Mouse (Mus musculus): Measurements from ENCODE around the gene Olfr56. TPM values are rescaled to one million over a fixed set of nuclear protein-coding genes. Genes with fewer than 3 reads are reported as not detected.
"Not testable (repeated sequence)": the region's sequence is repeated elsewhere in the genome, so short reads cannot be mapped to it uniquely, and the experiment has no call there.

Gene Olfr56
- polyA plus RNA-seq, 1 experiment = not detected

DNA sequence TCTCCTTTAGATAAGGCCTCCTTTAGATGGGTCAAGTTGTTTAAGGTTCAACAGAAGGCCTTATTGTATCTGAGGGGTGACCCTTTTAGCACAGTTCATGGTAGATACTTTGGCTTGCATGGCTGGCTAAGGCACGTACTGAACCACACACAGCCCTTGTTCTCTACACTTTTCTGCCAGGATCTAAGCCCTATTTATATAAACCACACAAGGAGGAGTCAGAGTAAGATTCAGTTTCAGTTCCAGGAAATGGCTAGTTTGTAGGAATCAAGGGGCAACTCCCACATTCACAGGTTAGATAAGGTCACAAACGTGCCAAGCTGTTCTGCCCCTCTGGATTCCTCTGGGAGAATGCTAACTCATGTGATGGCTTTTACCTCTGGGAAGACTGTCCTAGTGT is 15.3 kb downstream of the Olfr56 start, which contains the start of gene Tgtp1:
Tgtp1 (minus strand) TSS at position 155 of the 400 bp plus-strand sequence.
- not testable (repeated sequence) for H3K27ac ChIP-seq (ENCODE audit: insufficient read depth, low read depth, low read length); H3K4me1 ChIP-seq (ENCODE audit: control insufficient read depth, insufficient read depth, low read length); H3K4me3 ChIP-seq (ENCODE audit: insufficient read depth, low read depth, low read length)
- 69% methylated on average over 2 of the region's 2 CpGs for WGBS

DNA sequence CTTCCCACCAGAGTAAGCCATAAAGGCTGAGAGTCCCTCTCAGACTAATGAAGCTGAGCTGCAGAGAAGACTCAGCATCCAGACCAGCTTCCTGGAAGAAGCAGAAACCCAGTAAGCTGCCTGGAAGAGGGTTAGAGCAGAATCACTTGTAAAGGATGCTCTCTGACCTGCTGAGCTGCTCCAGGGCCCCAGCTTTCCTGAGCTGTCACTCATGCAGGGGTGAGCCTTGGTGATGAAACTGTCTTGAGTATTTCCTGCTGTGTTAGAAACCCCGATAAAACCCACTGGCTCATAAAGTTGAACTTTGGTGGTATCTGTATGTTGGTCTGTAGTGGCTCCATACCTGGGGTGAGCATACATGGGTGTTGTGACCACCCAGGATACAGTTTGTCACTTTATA is 21.7 kb downstream of the Olfr56 start:
- 78% methylated on average over 1 of the region's 1 CpGs for WGBS
- not testable (repeated sequence) for H3K4me1 ChIP-seq (ENCODE audit: control insufficient read depth, insufficient read depth, low read length)

DNA sequence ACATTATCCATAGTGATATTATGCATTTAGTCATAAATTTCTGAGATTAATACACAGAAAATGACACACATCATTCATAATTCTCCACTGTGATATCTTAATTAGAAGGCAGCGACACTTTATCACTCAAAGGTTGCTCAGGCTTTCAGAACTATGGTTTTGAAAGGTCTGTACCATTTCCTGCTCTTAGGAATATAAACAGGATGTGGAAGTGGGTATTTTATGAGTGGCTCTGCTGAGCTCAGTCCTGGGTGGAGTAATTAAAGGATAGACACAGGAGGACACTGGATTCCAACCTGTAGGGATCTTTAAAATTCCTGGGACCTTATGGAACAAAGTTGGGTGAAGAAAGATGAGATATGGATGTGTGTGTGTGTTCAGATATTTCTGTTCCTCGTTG is 27.6 kb downstream of the Olfr56 start:
- 73% methylated on average over 2 of the region's 2 CpGs for WGBS
- not testable (repeated sequence) for H3K27ac ChIP-seq (ENCODE audit: insufficient read depth, low read depth, low read length); H3K4me1 ChIP-seq (ENCODE audit: control insufficient read depth, insufficient read depth, low read length); H3K4me3 ChIP-seq (ENCODE audit: insufficient read depth, low read depth, low read length)

More for the DNA sequence above, 21.7 kb downstream of the Olfr56 start:
- H3K4me3 ChIP-seq (ENCODE audit: insufficient read depth, low read depth, low read length); H3K27ac ChIP-seq (ENCODE audit: insufficient read depth, low read depth, low read length): not testable (repeated sequence)

DNA sequence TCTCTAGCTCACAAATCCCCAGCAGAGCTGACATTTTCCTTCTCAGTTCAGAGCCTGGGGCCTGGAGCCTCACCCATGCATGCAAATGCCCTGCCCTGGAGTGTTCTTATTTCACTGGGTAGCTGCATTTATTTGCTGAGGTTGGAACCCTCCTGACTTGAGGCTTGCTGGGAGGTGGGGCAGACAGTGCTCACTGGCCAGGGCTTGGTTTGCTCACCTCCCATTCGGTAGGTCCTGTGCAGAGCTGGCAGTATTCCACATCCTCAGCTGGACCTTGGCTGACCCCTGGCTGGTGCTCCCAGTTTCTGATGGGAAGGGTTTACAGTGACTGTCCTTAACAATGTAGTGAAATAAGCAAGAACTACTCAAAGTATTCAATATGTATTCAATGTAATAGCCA is 28.1 kb downstream of the Olfr56 start:
- WGBS = 40% methylated on average over 1 of the region's 1 CpGs
- not testable (repeated sequence) for H3K4me3 ChIP-seq (ENCODE audit: insufficient read depth, low read depth, low read length); H3K4me1 ChIP-seq (ENCODE audit: control insufficient read depth, insufficient read depth, low read length); H3K27ac ChIP-seq (ENCODE audit: insufficient read depth, low read depth, low read length)

DNA sequence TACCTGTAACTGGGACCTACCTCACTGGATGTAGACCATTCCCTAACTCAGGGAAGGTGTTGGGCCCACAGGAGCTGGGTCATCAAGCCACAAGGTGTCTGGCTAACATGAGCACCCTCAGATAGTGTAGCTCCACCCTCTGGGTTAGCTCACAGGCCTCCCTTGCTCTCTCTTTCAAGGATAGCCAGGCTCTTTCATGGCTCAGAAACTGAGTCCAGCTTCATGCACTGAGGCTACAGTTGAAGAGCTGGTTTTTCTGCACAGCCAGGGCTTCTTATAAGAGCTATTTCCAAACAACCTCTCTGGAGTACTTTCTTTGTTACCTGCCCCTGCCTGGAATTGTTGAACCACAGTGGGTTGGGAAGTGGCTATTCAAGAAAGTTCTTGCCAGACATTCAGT is 33.4 kb downstream of the Olfr56 start:
- H3K4me3 ChIP-seq (ENCODE audit: insufficient read depth, low read depth, low read length) = not testable (repeated sequence)

DNA sequence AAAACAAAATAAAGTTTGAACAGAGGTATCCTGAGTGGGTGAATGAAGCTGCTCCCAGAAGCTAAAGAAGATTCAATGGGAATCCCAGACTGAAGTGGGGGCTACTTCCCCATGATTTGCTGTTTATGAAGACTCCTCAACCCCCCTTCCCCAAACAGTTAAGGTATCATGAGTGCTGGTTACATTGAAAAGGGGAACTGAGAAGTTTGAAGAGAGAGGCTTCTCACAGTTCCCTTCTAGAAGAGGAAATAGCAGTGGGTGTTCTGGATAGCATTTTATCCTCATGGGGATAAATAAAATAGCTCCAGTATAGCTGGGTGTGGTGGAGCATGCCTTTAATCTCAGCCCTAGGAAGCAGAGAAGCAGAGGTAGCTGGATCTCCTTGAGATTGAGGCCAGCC is 71.4 kb downstream of the Olfr56 start:
- not testable (repeated sequence) for H3K27ac ChIP-seq (ENCODE audit: insufficient read depth, low read depth, low read length); H3K4me1 ChIP-seq (ENCODE audit: control insufficient read depth, insufficient read depth, low read length); H3K4me3 ChIP-seq (ENCODE audit: insufficient read depth, low read depth, low read length)

More for the DNA sequence above, 33.4 kb downstream of the Olfr56 start:
- H3K27ac ChIP-seq (ENCODE audit: insufficient read depth, low read depth, low read length); H3K4me1 ChIP-seq (ENCODE audit: control insufficient read depth, insufficient read depth, low read length): not testable (repeated sequence)

DNA sequence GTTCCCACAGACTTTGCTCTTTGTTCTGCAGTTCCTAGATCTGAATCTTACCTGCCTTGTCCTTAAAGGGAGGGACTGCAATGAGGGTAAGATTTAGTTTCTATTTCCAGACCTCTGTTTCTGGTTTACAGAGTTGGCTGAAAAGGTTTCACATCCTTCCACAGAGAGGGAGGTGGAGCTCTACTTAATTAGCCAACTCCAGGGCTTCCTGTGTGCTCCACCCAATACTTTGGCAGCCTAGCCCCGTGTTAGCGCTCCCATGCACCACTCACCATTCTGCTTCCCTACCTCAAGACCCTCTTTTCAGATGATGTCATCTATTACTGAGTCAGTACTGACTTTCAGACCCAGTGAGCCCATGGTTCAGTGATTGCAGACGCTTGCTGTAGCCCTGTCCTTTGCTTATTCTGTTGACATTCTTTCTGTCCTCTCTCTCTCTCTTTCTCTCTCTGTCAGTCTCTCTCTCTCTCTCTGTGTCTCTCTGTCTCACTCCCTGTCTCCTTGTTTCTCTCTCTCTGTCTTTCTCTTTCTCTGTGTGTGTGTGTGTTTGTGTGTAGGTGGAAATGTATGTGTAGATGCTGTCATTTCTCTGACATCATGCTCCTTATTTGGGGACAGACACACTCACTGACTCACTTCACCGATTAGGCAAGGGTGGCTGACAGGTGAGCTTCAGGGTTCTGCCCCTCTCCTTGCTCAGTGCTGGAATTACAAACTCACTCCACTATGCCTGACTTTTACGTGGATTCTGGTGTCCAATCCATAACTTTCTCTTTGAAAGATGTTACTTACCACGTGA is 72.6 kb downstream of the Olfr56 start, which contains the start of gene 9930111J21Rik2:
9930111J21Rik2 (minus strand) TSS at position 150 of the 799 bp plus-strand sequence.
- WGBS = 85% methylated on average over 1 of the region's 6 CpGs
- H3K4me1 ChIP-seq (ENCODE audit: control insufficient read depth, insufficient read depth, low read length); H3K4me3 ChIP-seq (ENCODE audit: insufficient read depth, low read depth, low read length); H3K27ac ChIP-seq (ENCODE audit: insufficient read depth, low read depth, low read length): not testable (repeated sequence)

DNA sequence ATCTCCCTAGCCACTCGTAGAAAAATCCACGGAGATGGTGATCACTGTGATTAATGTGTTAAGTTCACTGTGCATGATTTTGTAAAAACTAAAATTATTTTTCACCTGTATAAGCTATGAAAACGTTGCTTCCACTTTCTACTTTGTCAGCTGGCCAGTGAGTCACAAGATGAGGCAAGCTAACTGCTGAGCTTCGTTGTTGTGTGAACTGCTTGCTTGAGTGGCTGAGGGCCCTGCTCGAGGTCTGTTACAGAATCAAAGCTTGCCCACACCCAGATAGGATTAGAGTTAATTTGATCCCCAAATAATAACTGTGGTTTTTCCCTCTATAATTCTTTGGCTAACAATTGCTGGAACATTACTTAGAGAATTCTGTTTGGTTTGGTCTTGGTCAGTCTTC is 73.2 kb downstream of the Olfr56 start:
- no CpG with 5 or more reads among the region's 5 CpGs for WGBS
- H3K4me1 ChIP-seq (ENCODE audit: control insufficient read depth, insufficient read depth, low read length); H3K27ac ChIP-seq (ENCODE audit: insufficient read depth, low read depth, low read length); H3K4me3 ChIP-seq (ENCODE audit: insufficient read depth, low read depth, low read length): not testable (repeated sequence)

DNA sequence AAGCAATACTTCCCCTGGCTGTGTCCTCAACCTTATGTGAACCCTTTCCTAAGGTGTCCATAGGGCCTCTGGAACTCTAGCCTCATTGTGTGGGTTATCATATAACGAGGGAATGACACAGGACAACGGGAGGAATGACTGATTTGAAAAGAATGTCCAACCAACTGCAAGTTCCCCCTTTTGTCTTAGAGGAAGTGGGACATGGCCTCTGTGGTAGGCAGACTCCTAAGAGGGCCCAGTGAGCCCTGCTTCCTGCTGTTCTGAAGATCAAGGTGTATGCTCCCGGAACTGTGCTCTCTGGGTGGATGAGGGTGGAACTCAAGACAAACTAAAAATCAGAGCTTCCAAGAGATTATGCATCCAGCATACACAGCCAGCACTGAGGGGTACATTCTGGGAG is 81.4 kb downstream of the Olfr56 start:
- 60% methylated on average over 2 of the region's 3 CpGs for WGBS
- not testable (repeated sequence) for H3K4me1 ChIP-seq (ENCODE audit: control insufficient read depth, insufficient read depth, low read length); H3K4me3 ChIP-seq (ENCODE audit: insufficient read depth, low read depth, low read length); H3K27ac ChIP-seq (ENCODE audit: insufficient read depth, low read depth, low read length)

DNA sequence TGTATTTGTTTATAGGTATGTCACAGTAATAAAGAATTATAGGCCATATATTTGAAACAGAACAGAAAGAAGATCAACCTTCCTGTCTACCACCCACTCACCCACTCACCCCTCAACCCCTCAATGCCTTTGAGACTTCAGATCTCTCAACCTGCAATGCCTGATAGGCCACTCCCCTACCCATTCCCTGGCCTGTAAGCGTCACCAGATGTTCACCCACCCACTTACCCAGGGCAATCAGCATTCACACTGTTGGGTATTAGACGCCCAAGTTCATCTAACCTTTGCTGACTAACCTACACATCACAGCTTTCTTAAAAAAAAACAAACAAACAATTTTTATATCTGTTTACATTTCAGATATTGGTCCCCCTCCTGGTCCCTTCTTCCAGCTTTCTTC is 83.2 kb downstream of the Olfr56 start:
- WGBS = 80% methylated on average over 2 of the region's 2 CpGs
- H3K4me3 ChIP-seq (ENCODE audit: insufficient read depth, low read depth, low read length); H3K27ac ChIP-seq (ENCODE audit: insufficient read depth, low read depth, low read length); H3K4me1 ChIP-seq (ENCODE audit: control insufficient read depth, insufficient read depth, low read length): not testable (repeated sequence)

DNA sequence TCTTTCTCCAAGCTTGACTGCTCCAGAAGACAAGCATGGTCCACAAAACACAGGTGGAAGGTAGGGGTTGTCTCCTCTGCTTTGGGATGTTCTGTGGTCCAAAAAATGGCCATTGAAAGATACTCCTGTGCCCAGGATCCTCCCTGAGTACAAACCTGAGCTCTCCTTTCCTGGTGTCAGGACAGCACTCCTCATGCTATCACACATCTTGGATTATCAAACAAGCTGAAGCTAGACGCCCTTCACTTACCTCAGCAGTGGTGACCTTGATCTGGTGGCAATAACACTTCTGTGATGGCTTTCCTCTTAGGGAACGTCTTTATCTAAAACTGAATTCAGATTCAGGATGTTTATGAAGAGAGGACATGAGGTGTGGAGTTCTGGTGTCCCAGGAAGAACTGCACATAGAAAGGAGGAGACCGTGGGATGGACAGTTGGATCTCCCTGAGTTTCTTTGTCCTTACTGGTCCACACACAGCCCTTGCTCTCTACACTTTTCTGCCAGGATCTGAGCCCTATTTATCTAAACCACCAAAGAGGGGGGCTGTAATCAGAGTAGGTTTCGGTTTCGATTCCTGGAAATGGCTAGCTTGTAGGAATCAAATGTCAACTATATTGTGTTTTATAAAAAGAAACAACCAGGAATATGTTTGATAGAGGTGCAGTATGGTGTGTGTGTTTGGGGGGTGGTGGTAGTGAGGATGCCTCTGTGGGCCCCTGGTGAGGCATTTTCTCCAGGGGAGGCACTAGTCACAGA is 85.2 kb downstream of the Olfr56 start, which contains the start of gene Tgtp2:
Tgtp2 (minus strand) TSS at position 494 of the 757 bp plus-strand sequence.
- not testable (repeated sequence) for H3K4me3 ChIP-seq (ENCODE audit: insufficient read depth, low read depth, low read length); H3K27ac ChIP-seq (ENCODE audit: insufficient read depth, low read depth, low read length); H3K4me1 ChIP-seq (ENCODE audit: control insufficient read depth, insufficient read depth, low read length)
- WGBS = 88% methylated on average over 5 of the region's 5 CpGs
